In genomic region chr2:168764460-168764867, GRCm38 (mm10) we compare ENCODE assay signal across 8 mouse cellular contexts. TPM values are rescaled to one million over a fixed set of nuclear protein-coding genes. Genes with fewer than 3 reads are reported as not detected.
DNase-seq lines count a peak whose midpoint lies in the region; ATAC-seq and TF ChIP-seq lines count a peak whose summit lies in the region.
"Had no signal": no experiment of that assay in that cellular context is flagged by ENCODE, and none has a peak within 500 bp of the region (broad histone marks: within the 10 kb centered on the region; RNA-seq: fewer than 3 reads in every experiment).

No protein-coding gene starts in this region.

- TF ChIP-seq EP300 in liver, embryonic 14.5 days (IDR thresholded peaks at IDR 0.05; ENCODE audit: low read depth): no peak

- WGBS in neural tube, embryonic 11.5 days: 7% methylated on average over 9 of the region's 9 CpGs
- 1% methylated on average over 9 of the region's 9 CpGs for WGBS in forebrain, embryonic 12.5 days
- 20% methylated on average over 9 of the region's 9 CpGs for WGBS in liver, embryonic 14.5 days (ENCODE audit: insufficient replicate concordance)

- no peaks in the 10 kb centered on the region for H3K9me3 ChIP-seq in neural tube, embryonic 11.5 days (ENCODE audit: control insufficient read depth, low read length)
- no peaks in the 10 kb centered on the region for H3K9me3 ChIP-seq in forebrain, embryonic 12.5 days
- no peaks in the 10 kb centered on the region for H3K9me3 ChIP-seq in liver, embryonic 14.5 days (ENCODE audit: control insufficient read depth, low read length)

- TF ChIP-seq CTCF in liver, embryonic 14.5 days (IDR thresholded peaks at IDR 0.05; ENCODE audit: low read depth): no peak

- H3K36me3 ChIP-seq in neural tube, embryonic 11.5 days (ENCODE audit: control insufficient read depth, insufficient read depth, low read length): no peaks in the 10 kb centered on the region
- no peaks in the 10 kb centered on the region for H3K36me3 ChIP-seq in forebrain, embryonic 12.5 days (replicated peaks)
- H3K36me3 ChIP-seq in liver, embryonic 14.5 days (replicated peaks; ENCODE audit: control insufficient read depth, insufficient read depth, low read depth): no peaks in the 10 kb centered on the region

- no peak for ATAC-seq in neural tube, embryonic 11.5 days (ENCODE audit: insufficient read depth, low FRiP score, low TSS enrichment)
- no peak for ATAC-seq in forebrain, embryonic 12.5 days (ENCODE audit: low FRiP score)
- no peak for ATAC-seq in liver, embryonic 14.5 days (ENCODE audit: insufficient read depth)

- peaks cover 31% of the 10 kb centered on the region for H3K4me1 ChIP-seq in neural tube, embryonic 11.5 days (ENCODE audit: control insufficient read depth, insufficient read depth, low read length)
- peaks cover 59% of the 10 kb centered on the region for H3K4me1 ChIP-seq in forebrain, embryonic 12.5 days
- no peaks in the 10 kb centered on the region for H3K4me1 ChIP-seq in liver, embryonic 14.5 days (replicated peaks; ENCODE audit: control insufficient read depth in 2 of 2, insufficient read depth in 2 of 2, low read length in 1 of 2)

- DNase-seq in neural tube, embryonic 11.5 days (ENCODE audit: low spot score): no peak
- no peak for DNase-seq in neural tube, embryonic 10.5 days (ENCODE audit: extremely low spot score, low spot score)
- no peak for DNase-seq in liver, embryonic 14.5 days (ENCODE audit: low read depth in 3 of 3, low spot score in 3 of 3)
- DNase-seq in layer of hippocampus, postnatal 10 days (ENCODE audit: low spot score in 2 of 2): no peak
- DNase-seq in natural killer cell, adult 2 months (ENCODE audit: low spot score in 2 of 2): no peak
- DNase-seq in lung, postnatal 36 days: no peak

- no peak overlapping the region for H3K27ac ChIP-seq in neural tube, embryonic 11.5 days (ENCODE audit: low read depth, low read length)
- peak overlapping the region; percentile 68 for H3K27ac ChIP-seq in forebrain, embryonic 12.5 days
- H3K27ac ChIP-seq in liver, embryonic 14.5 days: no peak overlapping the region

- peak overlapping the region; percentile 97 for H3K4me2 ChIP-seq in neural tube, embryonic 11.5 days (ENCODE audit: low read depth)
- H3K4me2 ChIP-seq in forebrain, embryonic 12.5 days: peak overlapping the region; percentile 91
- H3K4me2 ChIP-seq in liver, embryonic 14.5 days (ENCODE audit: low read depth): peak overlapping the region; percentile 35

- peak overlapping the region; percentile 65 for H3K4me3 ChIP-seq in neural tube, embryonic 11.5 days (ENCODE audit: low read depth, low read length)
- H3K4me3 ChIP-seq in forebrain, embryonic 12.5 days (replicated peaks): peak overlapping the region; percentile 60
- H3K4me3 ChIP-seq in liver, embryonic 14.5 days (ENCODE audit: insufficient read depth in 1 of 2, low read depth in 2 of 2, low read length in 2 of 2): no peak overlapping the region; a peak in 1 of 4 replicates

- 0 out of 2 replicates have a peak, but pooled peaks cover 7% of the 10 kb centered on the region for H3K27me3 ChIP-seq in neural tube, embryonic 11.5 days (ENCODE audit: control insufficient read depth, insufficient read depth, low read length)
- H3K27me3 ChIP-seq in forebrain, embryonic 12.5 days: peaks cover 53% of the 10 kb centered on the region
- H3K27me3 ChIP-seq in liver, embryonic 14.5 days (ENCODE audit: control insufficient read depth, insufficient read depth, low read length): peaks cover 63% of the 10 kb centered on the region

- no peak overlapping the region for H3K9ac ChIP-seq in neural tube, embryonic 11.5 days (ENCODE audit: low read length)
- no peak overlapping the region for H3K9ac ChIP-seq in forebrain, embryonic 12.5 days
- no peak overlapping the region for H3K9ac ChIP-seq in liver, embryonic 14.5 days (replicated peaks)

RNA-seq across cellular contexts. Expression of gene Sall4, which starts 3.3 kb away (rescaled TPM):
- polyA plus RNA-seq in neural tube, embryonic 11.5 days (2014; fragmentation: Nextera tagmentation; extraction: Ambion mirVana): 7.7 and 8.1 TPM in 2 replicates
- 4.6 and 6.9 TPM in 2 replicates for polyA plus RNA-seq in forebrain, embryonic 12.5 days (2016; fragmentation: Nextera tagmentation; extraction: Ambion mirVana)
- 1.9 TPM in 2 replicates for polyA plus RNA-seq in liver, embryonic 14.5 days (2012; rRNA removed)
- 3.9 and 4.9 TPM in 2 replicates for polyA plus RNA-seq in liver, embryonic 14.5 days (2014; fragmentation: Nextera tagmentation; extraction: Ambion mirVana)
- total RNA-seq in layer of hippocampus, postnatal 10 days (2021): under 1 TPM; 0.13 to 0.23 TPM
- total RNA-seq: adrenal gland, adult 2 months had no signal

RNA-seq across cellular contexts. Expression of gene Atp9a, which starts 22.3 kb away (rescaled TPM):
- polyA plus RNA-seq in neural tube, embryonic 11.5 days (2014; fragmentation: Nextera tagmentation; extraction: Ambion mirVana): 24.7 and 30.4 TPM in 2 replicates
- polyA plus RNA-seq in forebrain, embryonic 12.5 days (2016; fragmentation: Nextera tagmentation; extraction: Ambion mirVana): 27.6 and 28.3 TPM in 2 replicates
- polyA plus RNA-seq in liver, embryonic 14.5 days (2012; rRNA removed): 2.1 and 2.3 TPM in 2 replicates
- 1.3 and 1.7 TPM in 2 replicates for polyA plus RNA-seq in liver, embryonic 14.5 days (2014; fragmentation: Nextera tagmentation; extraction: Ambion mirVana)
- total RNA-seq in layer of hippocampus, postnatal 10 days (2021): 100 to 1,000 TPM; 426 to 444 TPM

Comparison
In these comparisons a context has a peak if more than half of its experiments do, and no peak if none do; other contexts are left out.
1. H3K4me2 ChIP-seq: peak in every context shown above with its lines; median percentile 97 in neural tube, embryonic 11.5 days; 91 in forebrain, embryonic 12.5 days; 35 in liver, embryonic 14.5 days.
2. H3K4me3 ChIP-seq: peak in neural tube, embryonic 11.5 days (single experiment) and forebrain, embryonic 12.5 days (single experiment); none in liver, embryonic 14.5 days (0 of 2).